ENCODE assay signal across 23 mouse cellular contexts in the genomic region with DNA sequence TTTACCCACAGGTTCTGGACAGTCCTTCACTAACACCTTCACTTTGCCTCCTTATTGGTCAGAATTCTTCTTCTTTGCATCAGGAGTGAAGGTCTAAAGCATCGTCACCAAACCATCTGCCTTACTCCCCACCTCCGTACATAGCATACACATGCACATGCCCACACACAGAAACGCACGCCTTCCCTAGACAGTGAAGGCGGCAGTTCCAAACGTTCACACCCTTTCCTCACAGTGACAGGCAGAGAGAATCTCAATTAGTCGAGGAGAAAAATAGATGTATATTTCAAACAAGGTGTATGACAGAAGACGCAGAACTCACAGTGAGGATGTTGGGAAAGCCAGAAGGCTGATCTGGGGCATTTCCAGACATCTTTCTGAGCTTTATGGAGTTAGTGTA. TPM values are rescaled to one million over a fixed set of nuclear protein-coding genes. Genes with fewer than 3 reads are reported as not detected.
DNase-seq lines count a peak whose midpoint lies in the region; ATAC-seq lines count a peak whose summit lies in the region.
"Had no signal": no experiment of that assay in that cellular context is flagged by ENCODE, and none has a peak within 500 bp of the region (broad histone marks: within the 10 kb centered on the region; RNA-seq: fewer than 3 reads in every experiment).

No protein-coding gene starts in this region.

- no peak overlapping the region for H3K27ac ChIP-seq in intestine, embryonic 14.5 days (ENCODE audit: low read depth)
- no peak overlapping the region for H3K27ac ChIP-seq in intestine, embryonic 15.5 days
- H3K27ac ChIP-seq: embryonic facial prominence, embryonic 15.5 days; forebrain, embryonic 15.5 days; hindbrain, embryonic 12.5 days; kidney, postnatal 0 days; limb, embryonic 13.5 days; liver, embryonic 13.5 days; midbrain, embryonic 13.5 days had no signal

- H3K9ac ChIP-seq in intestine, embryonic 14.5 days (ENCODE audit: low read length): no peak overlapping the region
- no peak overlapping the region for H3K9ac ChIP-seq in intestine, embryonic 15.5 days
- H3K9ac ChIP-seq: embryonic facial prominence, embryonic 15.5 days; forebrain, embryonic 15.5 days; hindbrain, embryonic 12.5 days; limb, embryonic 13.5 days; liver, embryonic 13.5 days; midbrain, embryonic 13.5 days had no signal

- no peak overlapping the region for H3K4me3 ChIP-seq in intestine, embryonic 14.5 days (ENCODE audit: low read depth, low read length)
- H3K4me3 ChIP-seq in intestine, embryonic 15.5 days (replicated peaks): no peak overlapping the region
- H3K4me3 ChIP-seq: embryonic facial prominence, embryonic 15.5 days; forebrain, embryonic 15.5 days; hindbrain, embryonic 12.5 days; limb, embryonic 13.5 days; liver, embryonic 13.5 days; megakaryocyte, embryonic 14.5 days; midbrain, embryonic 13.5 days had no signal

- no peaks in the 10 kb centered on the region for H3K4me1 ChIP-seq in intestine, embryonic 14.5 days (replicated peaks; ENCODE audit: control insufficient read depth, insufficient read depth, low read length)
- no peaks in the 10 kb centered on the region for H3K4me1 ChIP-seq in intestine, embryonic 15.5 days (replicated peaks)
- H3K4me1 ChIP-seq: embryonic facial prominence, embryonic 15.5 days; forebrain, embryonic 15.5 days; hindbrain, embryonic 12.5 days; limb, embryonic 13.5 days; liver, embryonic 13.5 days; megakaryocyte, embryonic 14.5 days; midbrain, embryonic 13.5 days had no signal

- WGBS in intestine, embryonic 14.5 days: 77% methylated on average over 8 of the region's 8 CpGs
- whole genome bisulfite sequencing in intestine, embryonic 15.5 days: 65% methylated on average over 8 of the region's 8 CpGs

- H3K27me3 ChIP-seq in intestine, embryonic 14.5 days (replicated peaks; ENCODE audit: control insufficient read depth, insufficient read depth, low read length): no peaks in the 10 kb centered on the region
- no peaks in the 10 kb centered on the region for H3K27me3 ChIP-seq in intestine, embryonic 15.5 days (replicated peaks)
- H3K27me3 ChIP-seq: embryonic facial prominence, embryonic 15.5 days; forebrain, embryonic 15.5 days; liver, embryonic 13.5 days; midbrain, embryonic 13.5 days had no signal

- H3K9me3 ChIP-seq in intestine, embryonic 14.5 days (ENCODE audit: control insufficient read depth, low read length): no peaks in the 10 kb centered on the region
- no peaks in the 10 kb centered on the region for H3K9me3 ChIP-seq in intestine, embryonic 15.5 days
- H3K9me3 ChIP-seq: embryonic facial prominence, embryonic 15.5 days; forebrain, embryonic 15.5 days; hindbrain, embryonic 12.5 days; limb, embryonic 13.5 days; liver, embryonic 13.5 days; megakaryocyte, embryonic 14.5 days; midbrain, embryonic 13.5 days had no signal

- H3K4me2 ChIP-seq in intestine, embryonic 14.5 days (ENCODE audit: low read length): no peak overlapping the region
- no peak overlapping the region for H3K4me2 ChIP-seq in intestine, embryonic 15.5 days (replicated peaks)
- H3K4me2 ChIP-seq: embryonic facial prominence, embryonic 15.5 days; forebrain, embryonic 15.5 days; hindbrain, embryonic 12.5 days; limb, embryonic 13.5 days; liver, embryonic 13.5 days; midbrain, embryonic 13.5 days had no signal

- peak; percentile 23 for DNase-seq in intestine, embryonic 14.5 days (ENCODE audit: low spot score)
- DNase-seq in right cerebral cortex, adult 2 months (ENCODE audit: low spot score in 2 of 2): peak; percentile 70 to 72
- DNase-seq in right cerebral cortex, postnatal 4 days: no peak
- DNase-seq in right cerebral cortex, postnatal 10 days (ENCODE audit: low spot score in 2 of 2): peak; percentile 44 to 69
- no peak for DNase-seq in kidney, adult 18-20 months
- no peak for DNase-seq in spleen, postnatal 4 days (ENCODE audit: low spot score in 2 of 2)
- DNase-seq: adrenal gland, postnatal 14 days; cerebellum, adult 9-11 months; gastrocnemius, postnatal 36 days; kidney, adult 2 months; layer of hippocampus, postnatal 36 days; liver, embryonic 13.5 days; lung, adult 2 months; spleen, adult 18-20 months; thymus, postnatal 14 days had no signal

- no peak for ATAC-seq in intestine, embryonic 14.5 days (replicated peaks; ENCODE audit: low FRiP score, low TSS enrichment, low read depth)
- ATAC-seq in intestine, embryonic 15.5 days: no peak
- ATAC-seq: forebrain, embryonic 15.5 days; midbrain, embryonic 13.5 days had no signal

- no peaks in the 10 kb centered on the region for H3K36me3 ChIP-seq in intestine, embryonic 14.5 days (ENCODE audit: control insufficient read depth, insufficient read depth, low read length)
- H3K36me3 ChIP-seq in intestine, embryonic 15.5 days: no peaks in the 10 kb centered on the region
- H3K36me3 ChIP-seq: embryonic facial prominence, embryonic 15.5 days; forebrain, embryonic 15.5 days; hindbrain, embryonic 12.5 days; limb, embryonic 13.5 days; liver, embryonic 13.5 days; midbrain, embryonic 13.5 days had no signal

RNA-seq across cellular contexts. Expression of a gene that starts 6.4 kb away (rescaled TPM):
- 3.6 and 4.5 TPM in 2 replicates for polyA plus RNA-seq in intestine, embryonic 14.5 days (2014; fragmentation: Nextera tagmentation; extraction: Ambion mirVana)
- polyA plus RNA-seq in intestine, embryonic 15.5 days (2015; fragmentation: Nextera tagmentation; extraction: Ambion mirVana): 2.3 and 2.9 TPM in 2 replicates

RNA-seq across cellular contexts. Expression of a gene that starts 51.5 kb away (rescaled TPM):
- polyA plus RNA-seq in intestine, embryonic 14.5 days (2014; fragmentation: Nextera tagmentation; extraction: Ambion mirVana): 71.7 and 73.6 TPM in 2 replicates
- polyA plus RNA-seq in intestine, embryonic 15.5 days (2015; fragmentation: Nextera tagmentation; extraction: Ambion mirVana): 58.9 and 63.7 TPM in 2 replicates

RNA-seq across cellular contexts. Expression of a gene that starts 51.9 kb away (rescaled TPM):
- 82.0 and 85.4 TPM in 2 replicates for polyA plus RNA-seq in intestine, embryonic 14.5 days (2014; fragmentation: Nextera tagmentation; extraction: Ambion mirVana)
- polyA plus RNA-seq in intestine, embryonic 15.5 days (2015; fragmentation: Nextera tagmentation; extraction: Ambion mirVana): 85.0 and 88.6 TPM in 2 replicates

Comparison
In these comparisons a context has a peak if more than half of its experiments do, and no peak if none do; other contexts are left out.
1. DNase-seq: peak in intestine, embryonic 14.5 days (single experiment), right cerebral cortex, adult 2 months (2 of 2) and right cerebral cortex, postnatal 10 days (2 of 2); none in right cerebral cortex, postnatal 4 days (single experiment), kidney, adult 18-20 months (single experiment) and spleen, postnatal 4 days (0 of 2).